Mouse (Mus musculus) urinary bladder, postnatal 14 days (tissue): ENCODE measurements around the gene Bmx.

Source experiments
- DNase-seq: peaks from one replicate; pipeline ENCODE4 v3.0.0; 2021; ENCODE audit warnings: low spot score

Gene Bmx

GRCm38 (mm10) chrX:164258057-164258456, at the start of gene Bmx:
Bmx (minus strand) TSS chrX:164258193.
- no peak for DNase-seq

GRCm38 (mm10) chrX:164306250-164306649, 48.3 kb upstream of the Bmx start:
- DNase-seq, result no peak

GRCm38 (mm10) chrX:164291147-164291546, 33.2 kb upstream of the Bmx start:
- peak; percentile 4 for DNase-seq

- DNase-seq, result peak; percentile 21
These were observed 29.1 kb upstream of the Bmx start for GRCm38 (mm10) chrX:164287077-164287476.

GRCm38 (mm10) chrX:164283808-164284207, 25.8 kb upstream of the Bmx start:
- peak; percentile 15 for DNase-seq

- no peak for DNase-seq
These were observed 23.1 kb upstream of the Bmx start for GRCm38 (mm10) chrX:164280918-164281647.

GRCm38 (mm10) chrX:164275536-164275935, 17.5 kb upstream of the Bmx start:
- no peak for DNase-seq

- no peak for DNase-seq
These were observed 12.6 kb upstream of the Bmx start for GRCm38 (mm10) chrX:164270603-164271002.

- peak; percentile 62 for DNase-seq
These were observed 11.3 kb upstream of the Bmx start, which contains the start of gene Pir for GRCm38 (mm10) chrX:164269285-164269761. Pir (plus strand) TSS chrX:164269371.

GRCm38 (mm10) chrX:164264861-164265260, 6.9 kb upstream of the Bmx start:
- DNase-seq, result no peak

GRCm38 (mm10) chrX:164262286-164262685, 4.3 kb upstream of the Bmx start:
- DNase-seq, result no peak

GRCm38 (mm10) chrX:164258662-164259061, 669 bp upstream of the Bmx start:
- DNase-seq, result no peak

- no peak for DNase-seq
These were observed 1.5 kb downstream of the Bmx start for GRCm38 (mm10) chrX:164256527-164256926.

GRCm38 (mm10) chrX:164246722-164247121, 11.3 kb downstream of the Bmx start:
- no peak for DNase-seq

- DNase-seq, result no peak
These were observed 12.3 kb downstream of the Bmx start for GRCm38 (mm10) chrX:164245714-164246113.

GRCm38 (mm10) chrX:164233380-164233779, 24.6 kb downstream of the Bmx start:
- DNase-seq, result no peak

GRCm38 (mm10) chrX:164221989-164222388, 36.0 kb downstream of the Bmx start:
- DNase-seq, result no peak

GRCm38 (mm10) chrX:164200547-164200946, 57.4 kb downstream of the Bmx start:
- no peak for DNase-seq

GRCm38 (mm10) chrX:164197679-164198078, 60.3 kb downstream of the Bmx start:
- DNase-seq, result no peak

- no peak for DNase-seq
These were observed 68.1 kb downstream of the Bmx start for GRCm38 (mm10) chrX:164189880-164190279.

- DNase-seq, result peak; percentile 45
These were observed 74.1 kb downstream of the Bmx start for GRCm38 (mm10) chrX:164183844-164184243.

GRCm38 (mm10) chrX:164179746-164180145, 78.2 kb downstream of the Bmx start:
- DNase-seq, result peak; percentile 52

- DNase-seq, result no peak
These were observed 79.1 kb downstream of the Bmx start for GRCm38 (mm10) chrX:164178856-164179255.

- no peak for DNase-seq
These were observed 82.2 kb downstream of the Bmx start for GRCm38 (mm10) chrX:164175780-164176179.
